Mouse (Mus musculus): Measurements from ENCODE around the gene Lamb1. TPM values are rescaled to one million over a fixed set of nuclear protein-coding genes. Genes with fewer than 3 reads are reported as not detected.

The Lamb1 gene
- total RNA-seq, 2 experiments from 2014 or later, result 17.4 to 18.8 TPM

- intact Hi-C loops (cut with DNase I), result no loop called here
- DNase-seq (ENCODE audit: low spot score in 2 of 2), result no peak
These were observed 101.4 kb downstream of the Lamb1 start for GRCm38 (mm10) chr12:31366428-31366827.

GRCm38 (mm10) chr12:31367721-31368120 is 102.7 kb downstream of the Lamb1 start:
- intact Hi-C loops (cut with DNase I), result no loop called here
- DNase-seq (ENCODE audit: low spot score in 2 of 2), result no peak

- intact Hi-C loops (cut with DNase I), result no loop called here
- DNase-seq (ENCODE audit: low spot score in 2 of 2), result no peak
These were observed 104.1 kb downstream of the Lamb1 start for GRCm38 (mm10) chr12:31369118-31369517.

- no peak for DNase-seq (ENCODE audit: low spot score in 2 of 2)
- intact Hi-C loops (cut with DNase I), result loop anchor here (10.0 kb wide), 3 partner anchors 125 to 555 kb away; partner anchors contain the start of gene Cbll1
These were observed 104.6 kb downstream of the Lamb1 start for GRCm38 (mm10) chr12:31369656-31370055.

GRCm38 (mm10) chr12:31374603-31375282 is 109.7 kb downstream of the Lamb1 start:
- intact Hi-C loops (cut with DNase I), result loop anchor here (10.0 kb wide), 3 partner anchors 120 to 550 kb away; partner anchors contain the start of gene Cbll1
- peak; percentile 74 to 80 for DNase-seq (ENCODE audit: low spot score in 2 of 2)

GRCm38 (mm10) chr12:31375283-31375615 is 110.2 kb downstream of the Lamb1 start:
- DNase-seq (ENCODE audit: low spot score in 2 of 2), result no peak
- intact Hi-C loops (cut with DNase I), result loop anchor here (10.0 kb wide), 3 partner anchors 120 to 550 kb away; partner anchors contain the start of gene Cbll1

GRCm38 (mm10) chr12:31376326-31376950 is 111.4 kb downstream of the Lamb1 start:
- intact Hi-C loops (cut with DNase I), result loop anchor here (10.0 kb wide), 3 partner anchors 118 to 548 kb away; partner anchors contain the start of gene Cbll1
- no peak for DNase-seq (ENCODE audit: low spot score in 2 of 2)

GRCm38 (mm10) chr12:31377241-31377640 is 112.2 kb downstream of the Lamb1 start:
- intact Hi-C loops (cut with DNase I), result loop anchor here (10.0 kb wide), 3 partner anchors 118 to 548 kb away; partner anchors contain the start of gene Cbll1
- no peak for DNase-seq (ENCODE audit: low spot score in 2 of 2)

Other genes with a start within 250 kb of the Lamb1 start
- gene Fam110c, start 191.4 kb upstream of the Lamb1 start, total RNA-seq (2021), result not detected
- gene Gm6993, start 24.5 kb upstream of the Lamb1 start, total RNA-seq (2021), result not detected
- 100 to 1,000 TPM; 103 to 111 TPM for gene Dld, start 86.2 kb downstream of the Lamb1 start, total RNA-seq (2021)
- gene Slc26a3, start 125.6 kb downstream of the Lamb1 start, total RNA-seq (2021), result under 1 TPM; 0.16 to 0.32 TPM
- 10 to 100 TPM; 23.3 to 24.5 TPM for gene Cbll1, start 234.4 kb downstream of the Lamb1 start, total RNA-seq (2021)

Measured in left cerebral cortex, postnatal 25 days (tissue).